Mouse (Mus musculus): ENCODE measurements around the gene Ankrd12.
A peak's percentile ranks its signal among the peaks of the same experiment; 100 is the strongest.

Gene Ankrd12

GRCm38 (mm10) chr17:65927077-65927476 lies 149.8 kb downstream of the Ankrd12 start:
- DNase-seq: no peak

DNA sequence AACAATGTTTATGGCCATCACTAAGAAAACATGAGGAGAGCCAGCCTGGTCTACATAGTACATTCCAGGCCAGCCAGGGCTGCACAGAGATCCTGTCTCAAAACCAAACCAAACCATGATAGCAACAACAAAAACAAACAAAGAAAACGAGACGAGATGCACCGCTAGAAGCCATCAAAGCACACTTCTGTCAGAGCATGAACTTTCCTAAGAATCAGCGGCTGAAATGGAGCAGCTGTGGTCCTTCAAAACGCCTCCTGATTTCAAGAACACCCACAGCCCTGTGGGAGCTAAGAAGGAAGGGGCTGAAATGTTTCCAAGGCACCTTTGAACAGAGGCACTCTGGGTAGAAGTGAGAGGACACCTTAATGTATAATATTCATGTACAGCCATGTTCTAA lies 152.7 kb downstream of the Ankrd12 start:
- no peak for DNase-seq

DNA sequence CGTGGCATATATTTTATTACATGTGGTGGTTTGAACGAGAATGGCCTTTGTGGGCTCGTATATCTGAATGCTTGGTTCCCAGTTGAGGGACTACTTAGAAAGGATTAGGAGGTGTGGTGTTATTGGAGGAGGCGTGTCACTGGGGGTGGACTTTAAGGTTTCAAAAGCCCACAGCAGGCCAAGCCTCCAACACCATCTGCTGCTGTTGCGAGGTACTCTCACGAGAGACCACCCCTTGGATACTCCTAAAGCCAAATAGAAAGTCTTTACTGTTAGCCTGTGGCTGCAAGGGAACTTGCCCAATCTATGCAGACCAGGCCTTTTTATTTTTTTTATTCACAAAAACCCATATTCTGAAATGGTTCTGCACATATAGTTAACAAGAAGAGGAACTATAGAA lies 154.9 kb downstream of the Ankrd12 start:
- no peak for DNase-seq

- no peak for DNase-seq
Observed at GRCm38 (mm10) chr17:65919235-65919634, 157.7 kb downstream of the Ankrd12 start.

- peak; percentile 46 for DNase-seq
Observed at GRCm38 (mm10) chr17:65916135-65916668, 160.7 kb downstream of the Ankrd12 start.

Measured in cerebellum, adult 9-11 months (tissue).